Comparison of ENCODE assay signal across 26 mouse cellular contexts in the genomic region with DNA sequence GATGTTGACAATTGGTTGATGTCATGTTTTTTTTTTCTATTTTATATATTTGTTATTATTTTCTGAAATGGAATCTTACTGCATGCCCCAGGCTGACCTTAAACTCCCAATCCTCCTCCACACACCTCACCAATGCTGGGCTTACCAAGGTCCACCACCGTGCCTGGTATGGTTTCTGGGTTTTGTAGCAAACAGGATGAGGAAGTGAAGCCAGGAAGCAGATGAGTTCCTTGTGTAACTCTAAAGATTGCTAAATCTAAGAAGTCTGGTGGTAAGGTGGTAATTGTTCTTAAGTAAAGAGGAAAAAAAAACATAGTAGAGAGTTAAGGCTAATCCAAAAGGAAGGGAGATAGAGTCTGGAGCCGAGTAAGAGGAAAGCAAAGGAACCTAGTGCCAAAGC. TPM values are rescaled to one million over a fixed set of nuclear protein-coding genes. Genes with fewer than 3 reads are reported as not detected.
DNase-seq lines count a peak whose midpoint lies in the region; ATAC-seq and TF ChIP-seq lines count a peak whose summit lies in the region.
"Had no signal": no experiment of that assay in that cellular context is flagged by ENCODE, and none has a peak within 500 bp of the region (broad histone marks: within the 10 kb centered on the region; RNA-seq: fewer than 3 reads in every experiment).

No protein-coding gene starts in this region.

- H3K9ac ChIP-seq in lung, postnatal 0 days (replicated peaks; ENCODE audit: low read depth), result no peak overlapping the region
- H3K9ac ChIP-seq in intestine, embryonic 16.5 days (ENCODE audit: low read depth, low read length), result no peak overlapping the region
- H3K9ac ChIP-seq in midbrain, embryonic 13.5 days (replicated peaks), result no peak overlapping the region
- H3K9ac ChIP-seq: embryonic facial prominence, embryonic 13.5 days; forebrain, embryonic 12.5 days; hindbrain, embryonic 14.5 days had no signal

- no peak for TF ChIP-seq POLR2A in bone marrow, adult 2 months (IDR thresholded peaks at IDR 0.05; ENCODE audit: borderline replicate concordance, control insufficient read depth, low read depth, low read length)

- ATAC-seq in lung, postnatal 0 days, result no peak
- peak; percentile 98 for ATAC-seq in granulocyte monocyte progenitor cell, adult 5-6 weeks (replicated peaks; ENCODE audit: poor library complexity, severe bottlenecking)
- ATAC-seq in monocyte, adult 5-6 weeks (replicated peaks; ENCODE audit: insufficient number of reproducible peaks, low FRiP score, low TSS enrichment, poor library complexity, severe bottlenecking), result peak; percentile 71
- no peak for ATAC-seq in intestine, embryonic 16.5 days
- no peak for ATAC-seq in cerebellum, adult (ENCODE audit: insufficient number of reproducible peaks, low FRiP score, low TSS enrichment)
- ATAC-seq in midbrain, embryonic 13.5 days, result no peak
- ATAC-seq: CD4-positive, CD25-positive, alpha-beta regulatory T cell, adult 4 months; forebrain, embryonic 16.5 days had no signal

- TF ChIP-seq CTCF in lung, postnatal 0 days (IDR thresholded peaks at IDR 0.05), result no peak
- no peak for TF ChIP-seq CTCF in bone marrow, adult 2 months (IDR thresholded peaks at IDR 0.05; ENCODE audit: control insufficient read depth, insufficient read depth, low read length)

- no peaks in the 10 kb centered on the region for H3K4me1 ChIP-seq in lung, postnatal 0 days (ENCODE audit: insufficient read depth, low read depth, low read length)
- peaks cover 2% of the 10 kb centered on the region; the same call in 1 of the 2 replicates for H3K4me1 ChIP-seq in bone marrow, adult 2 months (ENCODE audit: control insufficient read depth, insufficient read depth, low read length)
- no peaks in the 10 kb centered on the region for H3K4me1 ChIP-seq in intestine, embryonic 16.5 days (ENCODE audit: control insufficient read depth, insufficient read depth, low read length)
- H3K4me1 ChIP-seq in midbrain, embryonic 13.5 days (replicated peaks), result no peaks in the 10 kb centered on the region
- H3K4me1 ChIP-seq: forebrain, embryonic 12.5 days had no signal

- no peaks in the 10 kb centered on the region for H3K27me3 ChIP-seq in lung, postnatal 0 days (replicated peaks; ENCODE audit: insufficient read depth, low read length)
- H3K27me3 ChIP-seq in intestine, embryonic 16.5 days (replicated peaks; ENCODE audit: control insufficient read depth, insufficient read depth, low read length), result no peaks in the 10 kb centered on the region
- no peaks in the 10 kb centered on the region for H3K27me3 ChIP-seq in midbrain, embryonic 13.5 days
- H3K27me3 ChIP-seq: embryonic facial prominence, embryonic 13.5 days; forebrain, embryonic 12.5 days had no signal

- no peaks in the 10 kb centered on the region for H3K9me3 ChIP-seq in lung, postnatal 0 days (ENCODE audit: low read length)
- H3K9me3 ChIP-seq in intestine, embryonic 16.5 days (ENCODE audit: control insufficient read depth, low read length), result no peaks in the 10 kb centered on the region
- H3K9me3 ChIP-seq in midbrain, embryonic 13.5 days, result no peaks in the 10 kb centered on the region
- H3K9me3 ChIP-seq: embryonic facial prominence, embryonic 13.5 days; forebrain, embryonic 12.5 days; G1E; heart, embryonic 10.5 days; hindbrain, embryonic 10.5 days had no signal

- no peak for TF ChIP-seq EP300 in lung, postnatal 0 days (IDR thresholded peaks at IDR 0.05)

- peak; percentile 16 for DNase-seq in lung, postnatal 0 days (ENCODE audit: low spot score)
- no peak for DNase-seq in lung, postnatal 4 days
- DNase-seq: cerebellum, adult 11-12 months; cerebellum, adult 9-10 months; cerebellum, postnatal 25 days; gastrocnemius, postnatal 25 days had no signal

- H3K27ac ChIP-seq in lung, postnatal 0 days (ENCODE audit: low read length), result no peak overlapping the region
- H3K27ac ChIP-seq in bone marrow, adult 2 months (ENCODE audit: control insufficient read depth, insufficient read depth, low read depth, low read length, poor library complexity), result peak overlapping the region; percentile 77
- no peak overlapping the region for H3K27ac ChIP-seq in intestine, embryonic 16.5 days (ENCODE audit: low read length)
- no peak overlapping the region for H3K27ac ChIP-seq in midbrain, embryonic 13.5 days
- H3K27ac ChIP-seq: embryonic facial prominence, embryonic 13.5 days; forebrain, embryonic 12.5 days; hindbrain, embryonic 10.5 days; hindbrain, embryonic 14.5 days had no signal

- H3K4me3 ChIP-seq in lung, postnatal 0 days (ENCODE audit: low read depth, low read length), result no peak overlapping the region
- no peak overlapping the region for H3K4me3 ChIP-seq in bone marrow, adult 2 months (replicated peaks; ENCODE audit: control insufficient read depth, low read depth, low read length)
- no peak overlapping the region for H3K4me3 ChIP-seq in intestine, embryonic 16.5 days (ENCODE audit: low read length)
- no peak overlapping the region for H3K4me3 ChIP-seq in midbrain, embryonic 13.5 days (replicated peaks)
- H3K4me3 ChIP-seq: embryonic facial prominence, embryonic 13.5 days; forebrain, embryonic 12.5 days; heart, embryonic 10.5 days; hindbrain, embryonic 10.5 days had no signal

- 45% methylated on average over 2 of the region's 2 CpGs for WGBS in lung, postnatal 0 days
- 9% methylated on average over 2 of the region's 2 CpGs for WGBS in bone marrow, adult 2 months
- WGBS in intestine, embryonic 16.5 days, result 67% methylated on average over 2 of the region's 2 CpGs
- 60% methylated on average over 2 of the region's 2 CpGs for WGBS in midbrain, embryonic 13.5 days

- no peak overlapping the region for H3K4me2 ChIP-seq in lung, postnatal 0 days (replicated peaks; ENCODE audit: low read depth, low read length)
- no peak overlapping the region for H3K4me2 ChIP-seq in intestine, embryonic 16.5 days (ENCODE audit: low read depth, low read length)
- no peak overlapping the region for H3K4me2 ChIP-seq in midbrain, embryonic 13.5 days (replicated peaks)
- H3K4me2 ChIP-seq: embryonic facial prominence, embryonic 13.5 days; forebrain, embryonic 12.5 days; hindbrain, embryonic 14.5 days had no signal

- H3K36me3 ChIP-seq in lung, postnatal 0 days (ENCODE audit: insufficient read depth, low read length), result no peaks in the 10 kb centered on the region
- no peaks in the 10 kb centered on the region for H3K36me3 ChIP-seq in intestine, embryonic 16.5 days (ENCODE audit: control insufficient read depth, insufficient read depth, low read length)
- H3K36me3 ChIP-seq in midbrain, embryonic 13.5 days, result no peaks in the 10 kb centered on the region
- H3K36me3 ChIP-seq: embryonic facial prominence, embryonic 13.5 days; forebrain, embryonic 12.5 days; G1E; heart, embryonic 10.5 days; hindbrain, embryonic 10.5 days had no signal

RNA-seq across cellular contexts. Expression of a gene that starts 47.3 kb away (rescaled TPM):
- not detected in 2 replicates for polyA plus RNA-seq in lung, postnatal 0 days (2015; fragmentation: Nextera tagmentation; extraction: Ambion mirVana)
- polyA plus RNA-seq in bone marrow, adult 2 months (2011; ENCODE audit: insufficient read depth, insufficient read length, low replicate concordance, missing spikeins), result not detected in 2 replicates
- total RNA-seq in granulocyte monocyte progenitor cell, adult 5-6 weeks (2014; fragmentation: Nextera tagmentation), result not detected in 2 replicates
- total RNA-seq in granulocyte monocyte progenitor cell, adult 5-6 weeks (2017), result not detected in 2 replicates
- not detected in 3 replicates for total RNA-seq in monocyte, adult 5-6 weeks (2017)
- not detected in 2 replicates for polyA plus RNA-seq in intestine, embryonic 16.5 days (2015; fragmentation: Nextera tagmentation; extraction: Ambion mirVana)
- polyA plus RNA-seq in midbrain, embryonic 13.5 days (2015; fragmentation: Nextera tagmentation; extraction: Ambion mirVana), result not detected in 2 replicates
- total RNA-seq: adrenal gland, adult 8-10 months; adrenal gland, postnatal 36 days; G1E; gastrocnemius, adult 18-20 months; gastrocnemius, postnatal 25 days; heart, postnatal 10 days had no signal
- polyA plus RNA-seq: brain, embryonic 14.5 days; CD4-positive, CD25-positive, alpha-beta regulatory T cell, adult 4 months; embryonic facial prominence, embryonic 13.5 days; forebrain, embryonic 12.5 days; forebrain, embryonic 16.5 days; frontal cortex, adult 2 months; G1E; heart, embryonic 10.5 days; hindbrain, embryonic 10.5 days; hindbrain, embryonic 14.5 days had no signal

RNA-seq across cellular contexts. Expression of a gene that starts 49.7 kb away (rescaled TPM):
- 35.8 and 38.8 TPM in 2 replicates for polyA plus RNA-seq in lung, postnatal 0 days (2015; fragmentation: Nextera tagmentation; extraction: Ambion mirVana)
- polyA plus RNA-seq in bone marrow, adult 2 months (2011; ENCODE audit: insufficient read depth, insufficient read length, low replicate concordance, missing spikeins), result 5.8 and 14.4 TPM in 2 replicates
- total RNA-seq in granulocyte monocyte progenitor cell, adult 5-6 weeks (2014; fragmentation: Nextera tagmentation), result 17.1 and 26.1 TPM in 2 replicates
- total RNA-seq in granulocyte monocyte progenitor cell, adult 5-6 weeks (2017), result 24.8 and 27.5 TPM in 2 replicates
- 17.1 to 26.5 TPM (median 20.0 TPM) in 3 replicates for total RNA-seq in monocyte, adult 5-6 weeks (2017)
- polyA plus RNA-seq in intestine, embryonic 16.5 days (2015; fragmentation: Nextera tagmentation; extraction: Ambion mirVana), result 44.3 and 52.2 TPM in 2 replicates
- polyA plus RNA-seq in midbrain, embryonic 13.5 days (2015; fragmentation: Nextera tagmentation; extraction: Ambion mirVana), result 55.8 and 62.6 TPM in 2 replicates

RNA-seq across cellular contexts. Expression of a gene that starts 51.0 kb away (rescaled TPM):
- 4.9 and 5.3 TPM in 2 replicates for polyA plus RNA-seq in lung, postnatal 0 days (2015; fragmentation: Nextera tagmentation; extraction: Ambion mirVana)
- 3.2 and 4.7 TPM in 2 replicates for polyA plus RNA-seq in bone marrow, adult 2 months (2011; ENCODE audit: insufficient read depth, insufficient read length, low replicate concordance, missing spikeins)
- total RNA-seq in granulocyte monocyte progenitor cell, adult 5-6 weeks (2014; fragmentation: Nextera tagmentation), result 13.2 and 19.6 TPM in 2 replicates
- 5.4 and 9.1 TPM in 2 replicates for total RNA-seq in granulocyte monocyte progenitor cell, adult 5-6 weeks (2017)
- 2.1 to 3.1 TPM (median 2.8 TPM) in 3 replicates for total RNA-seq in monocyte, adult 5-6 weeks (2017)
- 6.8 and 7.1 TPM in 2 replicates for polyA plus RNA-seq in intestine, embryonic 16.5 days (2015; fragmentation: Nextera tagmentation; extraction: Ambion mirVana)
- polyA plus RNA-seq in midbrain, embryonic 13.5 days (2015; fragmentation: Nextera tagmentation; extraction: Ambion mirVana), result 3.7 and 4.4 TPM in 2 replicates

Comparison
In these comparisons a context has a peak if more than half of its experiments do, and no peak if none do; other contexts are left out.
1. ATAC-seq: peak in granulocyte monocyte progenitor cell, adult 5-6 weeks (single experiment) and monocyte, adult 5-6 weeks (single experiment); none in lung, postnatal 0 days (single experiment), intestine, embryonic 16.5 days (single experiment), cerebellum, adult (single experiment) and midbrain, embryonic 13.5 days (single experiment).